Mouse (Mus musculus) embryonic facial prominence, embryonic 15.5 days (tissue): ENCODE measurements at regions not wholly inside any gene's neighbourhood (a gene's known extent, or its start where the extent isn't known, plus 50 kb on each side); places are given as distances from the start of the nearest gene placed in this dataset.

Source experiments
- ATAC-seq: fragments of 200-750 bp; cut with Nextera tagmentation; 2 replicates; pipeline ENCODE4 v1.8.0; 2017; ENCODE audit warnings: low read depth, moderate TSS enrichment; ENCODE audit not compliant: insufficient number of reproducible peaks, low FRiP score, low TSS enrichment
- H3K27ac ChIP-seq: fragments of 300-500 bp; sonication (generic); replicated peaks from 2 replicates; pipeline ENCODE4 v1.5.1; 2015; ENCODE audit warnings: mild to moderate bottlenecking, inconsistent platforms
- H3K27me3 ChIP-seq: fragments of 300-500 bp; sonication (generic); 2 replicates; pipeline ENCODE4 v1.6.1; 2015; ENCODE audit warnings: inconsistent platforms
- H3K36me3 ChIP-seq: fragments of 300-500 bp; sonication (generic); 2 replicates; pipeline ENCODE4 v1.6.1; 2015; ENCODE audit warnings: mild to moderate bottlenecking, inconsistent platforms
- H3K4me1 ChIP-seq: fragments of 300-500 bp; sonication (generic); 2 replicates; pipeline ENCODE4 v1.6.1; 2015; ENCODE audit warnings: inconsistent platforms
- H3K4me2 ChIP-seq: fragments of 300-500 bp; sonication (generic); replicated peaks from 2 replicates; pipeline ENCODE4 v1.6.1; 2015; ENCODE audit warnings: mild to moderate bottlenecking, inconsistent platforms
- H3K4me3 ChIP-seq: fragments of 300-500 bp; sonication (generic); replicated peaks from 2 replicates; pipeline ENCODE4 v1.5.1; 2015; ENCODE audit warnings: mild to moderate bottlenecking, inconsistent platforms
- H3K9ac ChIP-seq: fragments of 300-500 bp; sonication (generic); 2 replicates; pipeline ENCODE4 v1.6.1; 2015; ENCODE audit warnings: inconsistent platforms
- H3K9me3 ChIP-seq: fragments of 300-500 bp; sonication (generic); replicated peaks from 2 replicates; pipeline ENCODE4 v1.6.1; 2016; ENCODE audit warnings: inconsistent platforms
- WGBS: fragments of 180-500 bp; shearing (Covaris S2); methylation state at CpG from one replicate; pipeline ENCODE4 v1.1.7; 2015; 5-methylcytosine and 5-hydroxymethylcytosine counted together

- no peak overlapping the region for H3K9ac ChIP-seq
- no peaks in the 10 kb centered on the region for H3K36me3 ChIP-seq
- H3K27me3 ChIP-seq = no peaks in the 10 kb centered on the region
- H3K4me1 ChIP-seq = no peaks in the 10 kb centered on the region
- H3K4me3 ChIP-seq = no peak overlapping the region
- no peaks in the 10 kb centered on the region for H3K9me3 ChIP-seq
- ATAC-seq = no peak
- H3K27ac ChIP-seq = no peak overlapping the region
- WGBS = 63% methylated on average over 3 of the region's 3 CpGs
- no peak overlapping the region for H3K4me2 ChIP-seq
Observed at GRCm38 (mm10) chrX:13014051-13014450, 57.2 kb upstream of the Usp9x start.

GRCm38 (mm10) chrX:13013086-13013485 is 58.2 kb upstream of the Usp9x start:
- Histone ChIP-seq H3K27ac (no peak overlapping the region), H3K27me3 (no peaks in the 10 kb centered on the region), H3K9me3 (no peaks in the 10 kb centered on the region), H3K4me2 (no peak overlapping the region), H3K9ac (no peak overlapping the region), H3K4me3 (no peak overlapping the region), H3K36me3 (no peaks in the 10 kb centered on the region), H3K4me1 (no peaks in the 10 kb centered on the region)
- no peak for ATAC-seq
- WGBS = 67% methylated on average over 3 of the region's 3 CpGs

- no peak for ATAC-seq
- Histone ChIP-seq H3K4me2 (no peak overlapping the region), H3K36me3 (no peaks in the 10 kb centered on the region), H3K4me1 (no peaks in the 10 kb centered on the region), H3K4me3 (no peak overlapping the region), H3K27me3 (no peaks in the 10 kb centered on the region), H3K9ac (no peak overlapping the region), H3K27ac (no peak overlapping the region), H3K9me3 (no peaks in the 10 kb centered on the region)
- WGBS = 80% methylated on average over 7 of the region's 7 CpGs
Observed at GRCm38 (mm10) chrX:12990777-12991176, 80.5 kb upstream of the Usp9x start.

GRCm38 (mm10) chrX:12977676-12978075 is 93.6 kb upstream of the Usp9x start:
- no peak overlapping the region for H3K27ac ChIP-seq
- no peak overlapping the region for H3K9ac ChIP-seq
- H3K9me3 ChIP-seq = no peaks in the 10 kb centered on the region
- H3K27me3 ChIP-seq = no peaks in the 10 kb centered on the region
- WGBS = 72% methylated on average over 6 of the region's 6 CpGs
- H3K36me3 ChIP-seq = no peaks in the 10 kb centered on the region
- H3K4me3 ChIP-seq = no peak overlapping the region
- H3K4me2 ChIP-seq = no peak overlapping the region
- no peaks in the 10 kb centered on the region for H3K4me1 ChIP-seq
- ATAC-seq = no peak

GRCm38 (mm10) chrX:12968979-12969746 is 102.1 kb upstream of the Usp9x start:
- no peak overlapping the region for H3K4me2 ChIP-seq
- ATAC-seq = no peak
- no peak overlapping the region for H3K27ac ChIP-seq
- H3K9ac ChIP-seq = no peak overlapping the region
- H3K4me1 ChIP-seq = no peaks in the 10 kb centered on the region
- 0 out of 2 replicates have a peak, but pooled peaks cover 3% of the 10 kb centered on the region for H3K27me3 ChIP-seq
- 84% methylated on average over 7 of the region's 7 CpGs for WGBS
- H3K4me3 ChIP-seq = no peak overlapping the region
- no peaks in the 10 kb centered on the region for H3K9me3 ChIP-seq
- H3K36me3 ChIP-seq = no peaks in the 10 kb centered on the region

GRCm38 (mm10) chrX:12959467-12960314 is 111.6 kb upstream of the Usp9x start:
- 57% methylated on average over 11 of the region's 11 CpGs for WGBS
- H3K4me1 ChIP-seq = no peaks in the 10 kb centered on the region
- no peak overlapping the region for H3K9ac ChIP-seq
- 0 out of 2 replicates have a peak overlapping the region, but pooled peaks have one; percentile 11 for H3K27ac ChIP-seq
- ATAC-seq = no peak
- no peak overlapping the region for H3K4me2 ChIP-seq
- no peaks in the 10 kb centered on the region for H3K27me3 ChIP-seq
- no peaks in the 10 kb centered on the region for H3K36me3 ChIP-seq
- no peak overlapping the region for H3K4me3 ChIP-seq
- H3K9me3 ChIP-seq = no peaks in the 10 kb centered on the region

- Histone ChIP-seq H3K9me3 (no peaks in the 10 kb centered on the region), H3K36me3 (no peaks in the 10 kb centered on the region), H3K4me3 (no peak overlapping the region), H3K27ac (no peak overlapping the region), H3K27me3 (no peaks in the 10 kb centered on the region), H3K4me1 (no peaks in the 10 kb centered on the region), H3K4me2 (no peak overlapping the region), H3K9ac (no peak overlapping the region)
- ATAC-seq = no peak
- WGBS = 66% methylated on average over 2 of the region's 2 CpGs
Observed at GRCm38 (mm10) chrX:12958873-12959272, 112.4 kb upstream of the Usp9x start.

GRCm38 (mm10) chrX:12950928-12951660 is 120.2 kb upstream of the Usp9x start:
- ATAC-seq = no peak
- WGBS = 67% methylated on average over 5 of the region's 7 CpGs
- H3K4me2 ChIP-seq = no peak overlapping the region

GRCm38 (mm10) chrX:12942451-12942850 is 128.8 kb upstream of the Usp9x start:
- H3K4me1 ChIP-seq = no peaks in the 10 kb centered on the region
- no peaks in the 10 kb centered on the region for H3K36me3 ChIP-seq
- no peak overlapping the region for H3K9ac ChIP-seq
- no peak overlapping the region for H3K27ac ChIP-seq
- ATAC-seq = no peak
- 77% methylated on average over 5 of the region's 5 CpGs for WGBS
- 0 out of 2 replicates have a peak, but pooled peaks cover 4% of the 10 kb centered on the region for H3K27me3 ChIP-seq
- no peak overlapping the region for H3K4me3 ChIP-seq
- H3K4me2 ChIP-seq = no peak overlapping the region
- H3K9me3 ChIP-seq = no peaks in the 10 kb centered on the region

More at GRCm38 (mm10) chrX:12950928-12951660, 120.2 kb upstream of the Usp9x start:
- Histone ChIP-seq H3K36me3 (no peaks in the 10 kb centered on the region), H3K9me3 (no peaks in the 10 kb centered on the region), H3K4me3 (no peak overlapping the region), H3K27me3 (peaks cover 4% of the 10 kb centered on the region; the same call in 1 of the 2 replicates), H3K9ac (no peak overlapping the region), H3K4me1 (no peaks in the 10 kb centered on the region), H3K27ac (no peak overlapping the region)

- Histone ChIP-seq H3K4me1 (no peaks in the 10 kb centered on the region), H3K36me3 (no peaks in the 10 kb centered on the region), H3K9me3 (no peaks in the 10 kb centered on the region), H3K27me3 (0 out of 2 replicates have a peak, but pooled peaks cover 6% of the 10 kb centered on the region), H3K27ac (no peak overlapping the region), H3K4me2 (peak overlapping the region; percentile 56), H3K4me3 (peak overlapping the region; percentile 46), H3K9ac (peak overlapping the region; percentile 31)
- 17% methylated on average over 43 of the region's 43 CpGs for WGBS
- peak; percentile 60; the same call in 1 of the 2 replicates for ATAC-seq
Observed at GRCm38 (mm10) chrX:12936406-12937172, 134.7 kb upstream of the Usp9x start.
